Mouse (Mus musculus) heart, embryonic 12.5 days (tissue): Measurements from ENCODE around the gene Nrl. TPM values are rescaled to one million over a fixed set of nuclear protein-coding genes. Genes with fewer than 3 reads are reported as not detected.

Source experiments
- ATAC-seq: fragments of 200-750 bp; cut with Nextera tagmentation; 2 replicates; pipeline ENCODE4 v1.8.0; 2017; ENCODE audit warnings: moderate TSS enrichment, moderate library complexity; ENCODE audit not compliant: insufficient number of reproducible peaks, low FRiP score
- H3K27ac ChIP-seq: fragments of 300-500 bp; sonication (generic); 2 replicates; pipeline ENCODE4 v1.5.1; 2016; ENCODE audit warnings: mild to moderate bottlenecking, moderate library complexity; ENCODE audit not compliant: poor library complexity, severe bottlenecking
- H3K27me3 ChIP-seq: fragments of 300-500 bp; sonication (generic); replicated peaks from 2 replicates; pipeline ENCODE4 v1.6.1; 2016; ENCODE audit warnings: mild to moderate bottlenecking, moderate library complexity
- H3K36me3 ChIP-seq: fragments of 300-500 bp; sonication (generic); 2 replicates; pipeline ENCODE4 v1.6.1; 2016; ENCODE audit warnings: mild to moderate bottlenecking, moderate library complexity
- H3K4me1 ChIP-seq: fragments of 300-500 bp; sonication (generic); replicated peaks from 2 replicates; pipeline ENCODE4 v1.6.1; 2016; ENCODE audit warnings: mild to moderate bottlenecking
- H3K4me2 ChIP-seq: fragments of 300-500 bp; sonication (generic); 2 replicates; pipeline ENCODE4 v1.6.1; 2016; ENCODE audit warnings: mild to moderate bottlenecking, moderate library complexity
- H3K4me3 ChIP-seq: fragments of 300-500 bp; sonication (generic); 2 replicates; pipeline ENCODE4 v1.5.1; 2016; ENCODE audit warnings: mild to moderate bottlenecking
- H3K9ac ChIP-seq: fragments of 300-500 bp; sonication (generic); 2 replicates; pipeline ENCODE4 v1.6.1; 2016; ENCODE audit warnings: mild to moderate bottlenecking, moderate library complexity
- H3K9me3 ChIP-seq: fragments of 300-500 bp; sonication (generic); replicated peaks from 2 replicates; pipeline ENCODE4 v1.6.1; 2016; ENCODE audit warnings: mild to moderate bottlenecking, moderate library complexity
- WGBS: fragments of 180-500 bp; shearing (Covaris S2); methylation state at CpG from one replicate; pipeline ENCODE4 v1.1.7; 2016; 5-methylcytosine and 5-hydroxymethylcytosine counted together
- polyA plus RNA-seq: library from polyadenylated mRNA; unstranded; fragments of >200 nt; fragmentation: Nextera tagmentation; extraction: Ambion mirVana; gene quantifications from 2 replicates; pipeline ENCODE4 v1.2.1, GENCODE M21; 2016

Gene Nrl
- polyA plus RNA-seq, 1 experiment from 2014 or later, result not detected

GRCm38 (mm10) chr14:55557003-55557402 is 32.2 kb upstream of the Nrl start:
- no peaks in the 10 kb centered on the region for H3K9me3 ChIP-seq
- H3K9ac ChIP-seq, result no peak overlapping the region
- no peak overlapping the region for H3K4me2 ChIP-seq
- no peaks in the 10 kb centered on the region for H3K27me3 ChIP-seq
- H3K4me1 ChIP-seq, result peaks cover 17% of the 10 kb centered on the region
- WGBS, result 25% methylated on average over 5 of the region's 5 CpGs
- no peaks in the 10 kb centered on the region for H3K36me3 ChIP-seq
- no peak overlapping the region for H3K27ac ChIP-seq
- H3K4me3 ChIP-seq, result no peak overlapping the region
- no peak for ATAC-seq

DNA sequence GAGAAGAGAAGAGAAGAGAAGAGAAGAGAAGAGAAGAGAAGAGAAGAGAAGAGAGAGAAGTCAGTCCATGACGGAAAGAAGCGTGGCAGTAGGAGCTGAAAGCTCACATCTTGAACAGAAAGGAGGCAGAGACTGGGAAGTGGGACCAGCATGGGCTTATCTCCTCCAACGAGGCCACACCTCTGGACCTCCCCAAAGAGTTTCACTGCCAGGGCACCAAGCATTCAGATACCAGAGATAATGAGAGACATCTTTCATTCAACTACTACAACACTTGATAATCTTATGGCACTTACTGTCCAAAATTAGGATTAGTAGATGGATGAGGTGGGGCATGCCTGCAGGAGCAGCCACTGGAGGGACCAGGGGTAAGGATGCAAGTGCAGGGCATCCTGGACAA is 31.0 kb upstream of the Nrl start:
- no peak overlapping the region for H3K27ac ChIP-seq
- H3K27me3 ChIP-seq, result no peaks in the 10 kb centered on the region
- no peak overlapping the region for H3K4me2 ChIP-seq
- peaks cover 6% of the 10 kb centered on the region; the same call in 1 of the 2 replicates for H3K4me1 ChIP-seq
- no peak overlapping the region for H3K9ac ChIP-seq
- ATAC-seq, result no peak
- H3K36me3 ChIP-seq, result no peaks in the 10 kb centered on the region
- WGBS, result 58% methylated on average over 3 of the region's 3 CpGs
- no peak overlapping the region for H3K4me3 ChIP-seq
- no peaks in the 10 kb centered on the region for H3K9me3 ChIP-seq

GRCm38 (mm10) chr14:55554635-55555034 is 29.9 kb upstream of the Nrl start:
- Histone ChIP-seq H3K4me2 (no peak overlapping the region), H3K4me3 (no peak overlapping the region), H3K4me1 (peaks cover 6% of the 10 kb centered on the region; the same call in 1 of the 2 replicates), H3K27ac (no peak overlapping the region), H3K9ac (no peak overlapping the region), H3K27me3 (no peaks in the 10 kb centered on the region), H3K9me3 (no peaks in the 10 kb centered on the region), H3K36me3 (peaks cover 7% of the 10 kb centered on the region)
- ATAC-seq, result no peak

- H3K9ac ChIP-seq, result no peak overlapping the region
- ATAC-seq, result no peak
- H3K36me3 ChIP-seq, result peaks cover 35% of the 10 kb centered on the region
- no peak overlapping the region for H3K27ac ChIP-seq
- H3K4me1 ChIP-seq, result peaks cover 2% of the 10 kb centered on the region; the same call in 1 of the 2 replicates
- H3K4me3 ChIP-seq, result no peak overlapping the region
- H3K4me2 ChIP-seq, result no peak overlapping the region
- WGBS, result 89% methylated on average over 8 of the region's 8 CpGs
- no peaks in the 10 kb centered on the region for H3K9me3 ChIP-seq
- no peaks in the 10 kb centered on the region for H3K27me3 ChIP-seq
Observed at GRCm38 (mm10) chr14:55551794-55552193, 27.0 kb upstream of the Nrl start.

- 66% methylated on average over 5 of the region's 5 CpGs for WGBS
Observed at GRCm38 (mm10) chr14:55551347-55551746, 26.6 kb upstream of the Nrl start.

GRCm38 (mm10) chr14:55550191-55550590 is 25.4 kb upstream of the Nrl start:
- ATAC-seq, result no peak
- H3K9me3 ChIP-seq, result no peaks in the 10 kb centered on the region
- peaks cover 49% of the 10 kb centered on the region for H3K36me3 ChIP-seq
- H3K4me2 ChIP-seq, result no peak overlapping the region
- 84% methylated on average over 6 of the region's 6 CpGs for WGBS
- H3K27me3 ChIP-seq, result no peaks in the 10 kb centered on the region
- H3K4me3 ChIP-seq, result no peak overlapping the region
- H3K9ac ChIP-seq, result no peak overlapping the region
- no peaks in the 10 kb centered on the region for H3K4me1 ChIP-seq
- H3K27ac ChIP-seq, result no peak overlapping the region

More at GRCm38 (mm10) chr14:55551347-55551746, 26.6 kb upstream of the Nrl start:
- no peaks in the 10 kb centered on the region for H3K4me1 ChIP-seq
- ATAC-seq, result no peak
- no peaks in the 10 kb centered on the region for H3K9me3 ChIP-seq
- H3K36me3 ChIP-seq, result peaks cover 38% of the 10 kb centered on the region
- no peaks in the 10 kb centered on the region for H3K27me3 ChIP-seq
- no peak overlapping the region for H3K4me2 ChIP-seq
- no peak overlapping the region for H3K4me3 ChIP-seq
- H3K9ac ChIP-seq, result no peak overlapping the region
- no peak overlapping the region for H3K27ac ChIP-seq

- 83% methylated on average over 9 of the region's 9 CpGs for WGBS
- ATAC-seq, result no peak
Observed at GRCm38 (mm10) chr14:55544334-55544733, 19.6 kb upstream of the Nrl start.

GRCm38 (mm10) chr14:55542268-55542667 is 17.5 kb upstream of the Nrl start:
- Histone ChIP-seq H3K36me3 (peaks cover 48% of the 10 kb centered on the region), H3K9me3 (no peaks in the 10 kb centered on the region), H3K27me3 (no peaks in the 10 kb centered on the region), H3K27ac (no peak overlapping the region), H3K4me2 (no peak overlapping the region), H3K4me3 (no peak overlapping the region), H3K9ac (no peak overlapping the region), H3K4me1 (peaks cover 17% of the 10 kb centered on the region)
- ATAC-seq, result no peak
- 93% methylated on average over 12 of the region's 12 CpGs for WGBS

More at GRCm38 (mm10) chr14:55544334-55544733, 19.6 kb upstream of the Nrl start:
- Histone ChIP-seq H3K27me3 (no peaks in the 10 kb centered on the region), H3K9me3 (no peaks in the 10 kb centered on the region), H3K9ac (no peak overlapping the region), H3K4me3 (no peak overlapping the region), H3K36me3 (peaks cover 68% of the 10 kb centered on the region), H3K4me2 (no peak overlapping the region), H3K4me1 (peaks cover 17% of the 10 kb centered on the region), H3K27ac (no peak overlapping the region)

DNA sequence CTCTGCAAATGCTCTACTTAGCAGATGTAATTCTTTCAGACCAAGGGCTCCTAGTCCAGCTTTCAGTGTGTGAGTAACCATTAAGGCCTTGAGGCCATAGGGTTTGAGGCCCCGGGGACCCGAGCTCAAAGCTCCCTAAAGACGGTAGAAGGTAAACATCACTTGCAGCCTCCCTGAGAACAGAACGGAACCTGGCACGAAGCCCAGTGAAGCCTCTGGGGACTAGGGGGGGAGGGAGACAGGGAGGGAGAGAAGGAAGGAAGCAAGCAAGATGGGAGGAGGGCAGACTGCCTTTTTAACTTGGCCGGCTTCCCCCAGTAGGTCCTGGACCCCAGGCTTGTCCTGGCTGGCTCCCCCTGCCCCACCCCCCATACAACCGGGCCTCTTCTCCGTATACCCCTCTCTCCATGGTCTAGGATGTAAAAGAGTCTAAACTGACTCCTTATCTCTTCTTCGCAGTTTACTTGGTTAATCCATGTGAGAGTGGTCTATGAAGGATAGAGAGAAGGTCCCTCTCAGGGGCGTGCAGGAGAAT is 16.1 kb upstream of the Nrl start:
- peak; percentile 63 for ATAC-seq
- H3K4me3 ChIP-seq, result peak overlapping the region; percentile 68
- peaks cover 35% of the 10 kb centered on the region for H3K36me3 ChIP-seq
- H3K9ac ChIP-seq, result peak overlapping the region; percentile 77
- 4% methylated on average over 10 of the region's 10 CpGs for WGBS
- H3K4me1 ChIP-seq, result peaks cover 17% of the 10 kb centered on the region
- peak overlapping the region; percentile 88 for H3K27ac ChIP-seq
- peak overlapping the region; percentile 84 for H3K4me2 ChIP-seq
- H3K27me3 ChIP-seq, result no peaks in the 10 kb centered on the region
- no peaks in the 10 kb centered on the region for H3K9me3 ChIP-seq

DNA sequence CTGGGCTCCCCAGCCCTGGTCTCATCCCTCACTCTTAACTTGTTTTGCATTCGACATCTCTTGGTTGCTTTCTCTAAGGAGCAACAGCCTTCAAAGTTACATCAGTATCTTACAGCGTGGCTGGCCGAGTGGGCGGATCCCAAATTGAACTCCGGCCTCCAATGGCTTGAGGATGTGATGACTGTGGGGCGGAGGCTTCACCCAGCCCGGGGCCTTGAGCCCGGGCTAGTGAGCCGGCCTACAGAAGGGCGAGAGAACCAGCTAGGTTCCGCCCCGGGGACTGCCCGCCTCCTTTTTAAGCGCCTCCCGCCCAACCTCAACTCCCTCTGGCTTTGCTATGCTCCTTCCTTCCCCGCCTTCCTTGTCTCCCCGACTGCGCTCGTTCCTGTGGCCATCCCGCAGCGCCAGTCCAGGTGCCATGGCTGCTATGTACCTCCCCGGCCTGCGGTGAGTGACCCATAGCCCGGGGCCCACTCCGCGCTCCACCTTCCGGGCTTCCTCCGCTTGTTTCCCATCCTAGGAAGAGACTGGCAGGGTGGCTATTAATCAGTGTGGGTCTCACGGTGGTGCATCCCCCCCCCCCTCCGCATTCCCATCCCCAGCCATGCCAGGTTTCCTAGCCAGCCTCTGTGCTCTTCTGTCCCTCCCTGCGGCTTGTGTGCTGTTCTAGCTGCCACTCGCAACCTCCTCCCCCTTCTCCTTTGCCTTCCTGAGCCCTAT is 15.4 kb upstream of the Nrl start, which contains the start of gene Pck2:
Pck2 (plus strand) TSS at position 200 of the 720 bp plus-strand sequence.
- peak within 1 kb of the TSS; percentile 84 for H3K4me2 ChIP-seq
- H3K27ac ChIP-seq, result peak within 1 kb of the TSS; percentile 88
- peak; percentile 94 for ATAC-seq
- H3K9ac ChIP-seq, result peak within 1 kb of the TSS; percentile 77
- H3K27me3 ChIP-seq, result no peaks in the 10 kb centered on the region
- peaks cover 30% of the 10 kb centered on the region for H3K36me3 ChIP-seq
- under 1% methylated on average over 32 of the region's 32 CpGs for WGBS
- no peaks in the 10 kb centered on the region for H3K9me3 ChIP-seq
- H3K4me1 ChIP-seq, result peaks cover 17% of the 10 kb centered on the region
- H3K4me3 ChIP-seq, result peak within 1 kb of the TSS; percentile 68

DNA sequence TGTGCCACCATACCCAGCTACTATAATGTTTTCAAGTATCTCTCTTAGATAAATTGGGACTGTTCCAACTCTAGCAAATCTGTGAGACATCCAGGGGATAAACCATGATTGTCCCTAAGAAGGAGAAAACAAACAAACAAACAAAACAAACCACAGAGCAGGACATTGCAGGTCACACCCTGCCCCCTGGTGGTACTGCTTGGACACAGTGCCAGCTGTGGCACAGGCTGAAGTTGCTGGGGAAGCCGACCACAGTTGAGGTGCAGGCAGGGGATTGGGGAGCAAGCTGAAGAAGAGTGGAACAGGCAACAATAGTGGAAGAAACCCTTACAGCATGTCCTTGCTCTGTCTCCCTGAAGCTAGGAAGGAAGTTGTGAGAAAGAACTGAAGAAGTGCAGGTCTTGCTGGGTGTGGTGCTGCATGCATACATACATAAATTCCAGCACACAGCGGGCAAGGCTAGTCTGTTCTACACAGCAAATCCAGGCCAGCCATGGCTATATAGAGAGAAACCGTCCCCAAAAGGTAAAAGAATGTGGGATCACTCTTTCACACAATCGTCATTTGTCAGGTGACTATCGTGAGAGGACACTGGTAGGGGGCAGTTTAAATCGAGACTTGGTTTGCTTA is 11.4 kb upstream of the Nrl start:
- WGBS, result 36% methylated on average over 6 of the region's 6 CpGs

More for the DNA sequence above, 11.4 kb upstream of the Nrl start:
- no peaks in the 10 kb centered on the region for H3K36me3 ChIP-seq
- H3K27ac ChIP-seq, result no peak overlapping the region
- ATAC-seq, result no peak
- H3K4me3 ChIP-seq, result no peak overlapping the region
- no peaks in the 10 kb centered on the region for H3K9me3 ChIP-seq
- H3K9ac ChIP-seq, result no peak overlapping the region
- peaks cover 11% of the 10 kb centered on the region for H3K4me1 ChIP-seq
- H3K4me2 ChIP-seq, result no peak overlapping the region
- H3K27me3 ChIP-seq, result no peaks in the 10 kb centered on the region
